Mouse (Mus musculus) embryo, embryonic 10.5 days (tissue): ENCODE data around the gene Lrmda.

Source experiments
- DNase-seq: peaks from one replicate; pipeline ENCODE4 v3.0.0-alpha.2; 2015; ENCODE audit warnings: low spot score

Gene Lrmda

GRCm38 (mm10) chr14:22326218-22326964 lies 306.9 kb downstream of the Lrmda start:
- no peak for DNase-seq

GRCm38 (mm10) chr14:22329191-22329590 lies 309.7 kb downstream of the Lrmda start:
- DNase-seq = no peak

- no peak for DNase-seq
Observed at GRCm38 (mm10) chr14:22335101-22335820, 315.7 kb downstream of the Lrmda start.

- no peak for DNase-seq
Observed at GRCm38 (mm10) chr14:22339176-22339575, 319.7 kb downstream of the Lrmda start.

- peak; percentile 59 for DNase-seq
Observed at GRCm38 (mm10) chr14:22343357-22343756, 323.8 kb downstream of the Lrmda start.

GRCm38 (mm10) chr14:22345248-22345647 lies 325.7 kb downstream of the Lrmda start:
- no peak for DNase-seq

- no peak for DNase-seq
Observed at GRCm38 (mm10) chr14:22353626-22354025, 334.1 kb downstream of the Lrmda start.

- DNase-seq = peak; percentile 18
Observed at GRCm38 (mm10) chr14:22354769-22355574, 335.5 kb downstream of the Lrmda start.

- DNase-seq = peak; percentile 57
Observed at GRCm38 (mm10) chr14:22357991-22358503, 338.5 kb downstream of the Lrmda start.

- DNase-seq = no peak
Observed at GRCm38 (mm10) chr14:22364010-22364748, 344.7 kb downstream of the Lrmda start.

GRCm38 (mm10) chr14:22364771-22365355 lies 345.4 kb downstream of the Lrmda start:
- no peak for DNase-seq

GRCm38 (mm10) chr14:22367615-22368014 lies 348.1 kb downstream of the Lrmda start:
- no peak for DNase-seq

- DNase-seq = peak; percentile 53
Observed at GRCm38 (mm10) chr14:22371136-22371535, 351.6 kb downstream of the Lrmda start.

GRCm38 (mm10) chr14:22372666-22373360 lies 353.3 kb downstream of the Lrmda start:
- no peak for DNase-seq

- DNase-seq = no peak
Observed at GRCm38 (mm10) chr14:22373361-22373745, 353.8 kb downstream of the Lrmda start.

GRCm38 (mm10) chr14:22377148-22377547 lies 357.6 kb downstream of the Lrmda start:
- DNase-seq = no peak

- DNase-seq = no peak
Observed at GRCm38 (mm10) chr14:22382101-22382500, 362.6 kb downstream of the Lrmda start.

GRCm38 (mm10) chr14:22393616-22394015 lies 374.1 kb downstream of the Lrmda start:
- DNase-seq = peak; percentile 54

- DNase-seq = no peak
Observed at GRCm38 (mm10) chr14:22402411-22402810, 382.9 kb downstream of the Lrmda start.

- DNase-seq = no peak
Observed at GRCm38 (mm10) chr14:22406623-22407022, 387.1 kb downstream of the Lrmda start.

GRCm38 (mm10) chr14:22410826-22411225 lies 391.3 kb downstream of the Lrmda start:
- DNase-seq = no peak
